Mouse (Mus musculus) spleen, adult 2 months (tissue): ENCODE data around the gene Ube2g1.

ENCODE experiments used
- CTCF ChIP-seq: fragments of 200-500 bp; IDR thresholded peaks from 2 replicates; pipeline ENCODE4 v1.5.1; 2011; ENCODE audit warnings: mild to moderate bottlenecking, inconsistent platforms; ENCODE audit not compliant: insufficient read depth, insufficient read length, insufficient replicate concordance; ENCODE audit errors: extremely low read depth
- POLR2A ChIP-seq: fragments of 200-500 bp; IDR thresholded peaks from 2 replicates; pipeline ENCODE4 v1.6.1; 2011; ENCODE audit warnings: low read depth, low read length, inconsistent platforms

GRCm38 (mm10) chr11:72733736-72734135, 126.7 kb downstream of the Ube2g1 start:
- no peak for TF ChIP-seq CTCF
- no peak for TF ChIP-seq POLR2A
